13 mouse cellular contexts compared by ENCODE assay signal in the genomic region with DNA sequence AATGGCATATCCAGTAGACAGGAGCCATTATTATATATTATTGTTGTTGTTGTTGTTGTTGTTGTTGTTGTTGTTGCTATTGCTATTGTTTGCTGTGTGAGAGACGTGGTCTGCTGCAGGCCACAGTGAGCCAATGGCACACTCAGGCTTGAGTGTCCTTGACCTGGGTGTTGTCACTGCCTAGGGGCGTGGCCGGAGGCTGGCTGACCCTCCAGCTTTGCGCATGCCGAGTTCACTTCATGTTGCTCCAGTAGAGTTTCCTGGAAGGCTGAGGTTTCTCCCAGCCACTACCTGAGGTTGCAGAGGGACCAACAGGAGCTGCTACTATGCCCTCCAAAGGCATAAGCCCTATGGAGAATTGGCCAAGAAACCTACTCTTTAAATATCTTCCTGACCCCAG.
"Had no signal": no experiment of that assay in that cellular context is flagged by ENCODE, and none has a peak within 500 bp of the region (broad histone marks: within the 10 kb centered on the region; RNA-seq: fewer than 3 reads in every experiment).

No protein-coding gene starts in this region.

- H3K36me3 ChIP-seq: midbrain, embryonic 12.5 days; midbrain, embryonic 15.5 days; neural tube, embryonic 13.5 days; stomach, embryonic 15.5 days had no signal

- H3K27ac ChIP-seq: layer of hippocampus, adult 2 months; left cerebral cortex, adult 2 months; liver, embryonic 14.5 days; macrophage; midbrain, embryonic 12.5 days; midbrain, embryonic 15.5 days; neural tube, embryonic 13.5 days; stomach, embryonic 15.5 days had no signal

- H3K9ac ChIP-seq: liver, embryonic 14.5 days; midbrain, embryonic 12.5 days; midbrain, embryonic 15.5 days; neural tube, embryonic 13.5 days; stomach, embryonic 15.5 days had no signal

- H3K27me3 ChIP-seq: midbrain, embryonic 12.5 days; midbrain, embryonic 15.5 days; neural tube, embryonic 13.5 days; stomach, embryonic 15.5 days had no signal

- DNase-seq: lung, adult 2 months; thymus, adult 18-20 months; thymus, postnatal 36 days had no signal

- H3K4me1 ChIP-seq: stomach, embryonic 15.5 days had no signal

- H3K4me3 ChIP-seq: layer of hippocampus, adult 2 months; left cerebral cortex, adult 2 months; midbrain, embryonic 12.5 days; midbrain, embryonic 15.5 days; myocyte; neural tube, embryonic 13.5 days; stomach, embryonic 15.5 days had no signal

- H3K9me3 ChIP-seq: midbrain, embryonic 12.5 days; midbrain, embryonic 15.5 days; neural tube, embryonic 13.5 days; stomach, embryonic 15.5 days had no signal

- H3K4me2 ChIP-seq: liver, embryonic 11.5 days; midbrain, embryonic 12.5 days; midbrain, embryonic 15.5 days; neural tube, embryonic 13.5 days; stomach, embryonic 15.5 days had no signal
